Mouse (Mus musculus) activated CD4-positive, CD25-positive, alpha-beta regulatory T cell, adult 4 months (primary cell): ENCODE measurements around the gene Sh3rf1. TPM values are rescaled to one million over a fixed set of nuclear protein-coding genes. Genes with fewer than 3 reads are reported as not detected.

Experiments
- ATAC-seq: one replicate; pipeline ENCODE4 v1.8.0; 2017
- polyA plus RNA-seq, 2 experiments: library from polyadenylated mRNA; unstranded; fragments of 100-300 nt; shearing (Covaris generic); gene quantifications; one replicate each; pipeline ENCODE4 v1.2.1; 2017

Gene Sh3rf1
- polyA plus RNA-seq, 2 experiments from 2014 or later, result 5.6 to 6.5 TPM

- no peak for ATAC-seq
These were observed 63.2 kb downstream of the Sh3rf1 start for GRCm38 (mm10) chr8:61286795-61287385.

GRCm38 (mm10) chr8:61288006-61288566, 64.4 kb downstream of the Sh3rf1 start:
- no peak for ATAC-seq

- ATAC-seq, result peak; percentile 78
These were observed 65.0 kb downstream of the Sh3rf1 start for GRCm38 (mm10) chr8:61288676-61289075.

- ATAC-seq, result no peak
These were observed 71.4 kb downstream of the Sh3rf1 start for GRCm38 (mm10) chr8:61295040-61295439.

GRCm38 (mm10) chr8:61295441-61295840, 71.8 kb downstream of the Sh3rf1 start:
- ATAC-seq, result no peak

- no peak for ATAC-seq
These were observed 75.2 kb downstream of the Sh3rf1 start for GRCm38 (mm10) chr8:61298828-61299227.

GRCm38 (mm10) chr8:61301298-61302028, 77.8 kb downstream of the Sh3rf1 start:
- no peak for ATAC-seq

- no peak for ATAC-seq
These were observed 78.3 kb downstream of the Sh3rf1 start for GRCm38 (mm10) chr8:61302029-61302368.

- peak; percentile 74 for ATAC-seq
These were observed 81.9 kb downstream of the Sh3rf1 start for GRCm38 (mm10) chr8:61305451-61306070.

- no peak for ATAC-seq
These were observed 82.9 kb downstream of the Sh3rf1 start for GRCm38 (mm10) chr8:61306501-61307112.

- no peak for ATAC-seq
These were observed 85.2 kb downstream of the Sh3rf1 start for GRCm38 (mm10) chr8:61308896-61309295.

GRCm38 (mm10) chr8:61309530-61310402, 86.1 kb downstream of the Sh3rf1 start:
- no peak for ATAC-seq

- no peak for ATAC-seq
These were observed 86.8 kb downstream of the Sh3rf1 start for GRCm38 (mm10) chr8:61310403-61310871.

- ATAC-seq, result no peak
These were observed 89.3 kb downstream of the Sh3rf1 start for GRCm38 (mm10) chr8:61313016-61313415.

GRCm38 (mm10) chr8:61316012-61316767, 92.5 kb downstream of the Sh3rf1 start:
- ATAC-seq, result no peak

- no peak for ATAC-seq
These were observed 93.3 kb downstream of the Sh3rf1 start for GRCm38 (mm10) chr8:61316813-61317534.

- ATAC-seq, result no peak
These were observed 94.0 kb downstream of the Sh3rf1 start for GRCm38 (mm10) chr8:61317535-61318136.

GRCm38 (mm10) chr8:61321216-61321615, 97.5 kb downstream of the Sh3rf1 start:
- peak; percentile 83 for ATAC-seq

GRCm38 (mm10) chr8:61321780-61322179, 98.1 kb downstream of the Sh3rf1 start:
- ATAC-seq, result peak; percentile 59

- no peak for ATAC-seq
These were observed 98.8 kb downstream of the Sh3rf1 start for GRCm38 (mm10) chr8:61322462-61322861.
